Mouse (Mus musculus): Measurements from ENCODE around the gene Zfp184.

- TF ChIP-seq CTCF (conservative IDR thresholded peaks at IDR 0.05; ENCODE audit: insufficient read depth, insufficient read length, low read depth, low read length) (no peak), POLR2A (IDR thresholded peaks at IDR 0.05; ENCODE audit: low read depth, low read length) (no peak)
These were observed 47.7 kb upstream of the Zfp184 start for GRCm38 (mm10) chr13:21897245-21897634.
